ENCODE assay signal across 15 mouse cellular contexts in the genomic region with DNA sequence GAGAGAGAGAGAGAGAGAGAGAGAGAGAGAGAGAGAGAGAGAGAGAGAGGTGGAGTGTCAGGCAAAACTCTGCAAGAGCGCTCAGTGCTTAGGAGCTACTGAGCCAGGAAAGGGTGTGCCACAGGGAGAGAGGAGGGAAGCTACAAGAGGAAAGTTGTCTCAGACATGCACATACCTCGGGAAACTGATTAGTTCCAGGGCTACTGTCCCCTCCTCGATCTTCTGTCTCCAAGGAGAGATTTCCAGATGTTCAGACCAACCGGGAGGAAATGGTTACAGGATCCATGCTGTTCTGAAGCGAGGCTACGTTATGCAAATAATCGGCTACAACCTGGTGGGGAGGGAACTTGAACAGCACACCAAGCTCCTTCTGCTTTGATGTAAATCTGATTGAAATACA.
DNase-seq lines count a peak whose midpoint lies in the region; ATAC-seq lines count a peak whose summit lies in the region.
"Had no signal": no experiment of that assay in that cellular context is flagged by ENCODE, and none has a peak within 500 bp of the region (broad histone marks: within the 10 kb centered on the region; RNA-seq: fewer than 3 reads in every experiment).

No protein-coding gene starts in this region.

- H3K27me3 ChIP-seq in limb, embryonic 11.5 days (ENCODE audit: control insufficient read depth, insufficient read depth, low read length): no peaks in the 10 kb centered on the region
- H3K27me3 ChIP-seq in limb, embryonic 10.5 days (ENCODE audit: low read depth, poor library complexity, severe bottlenecking): no peaks in the 10 kb centered on the region
- peaks cover 4% of the 10 kb centered on the region; the same call in 1 of the 2 replicates for H3K27me3 ChIP-seq in embryonic facial prominence, embryonic 10.5 days (replicated peaks; ENCODE audit: low read depth, poor library complexity, severe bottlenecking)
- no peaks in the 10 kb centered on the region for H3K27me3 ChIP-seq in liver, embryonic 13.5 days
- H3K27me3 ChIP-seq: kidney, embryonic 15.5 days had no signal

- no peak overlapping the region for H3K9ac ChIP-seq in limb, embryonic 11.5 days (ENCODE audit: low read length)
- H3K9ac ChIP-seq in liver, embryonic 13.5 days: no peak overlapping the region
- H3K9ac ChIP-seq: hindbrain, embryonic 14.5 days; kidney, embryonic 15.5 days had no signal

- no peak overlapping the region for H3K4me3 ChIP-seq in limb, embryonic 11.5 days (ENCODE audit: low read depth, low read length)
- no peak overlapping the region for H3K4me3 ChIP-seq in limb, embryonic 10.5 days
- no peak overlapping the region for H3K4me3 ChIP-seq in embryonic facial prominence, embryonic 10.5 days
- H3K4me3 ChIP-seq in liver, embryonic 13.5 days (replicated peaks): no peak overlapping the region
- H3K4me3 ChIP-seq: heart, adult 2 months; kidney, embryonic 15.5 days had no signal

- no peaks in the 10 kb centered on the region for H3K4me1 ChIP-seq in limb, embryonic 11.5 days (ENCODE audit: control insufficient read depth, insufficient read depth, low read length)
- peaks cover 18% of the 10 kb centered on the region for H3K4me1 ChIP-seq in limb, embryonic 10.5 days
- H3K4me1 ChIP-seq in embryonic facial prominence, embryonic 10.5 days: peaks cover 26% of the 10 kb centered on the region
- H3K4me1 ChIP-seq in liver, embryonic 13.5 days (replicated peaks): peaks cover 45% of the 10 kb centered on the region

- no peak overlapping the region for H3K27ac ChIP-seq in limb, embryonic 11.5 days (replicated peaks; ENCODE audit: low read depth, low read length)
- H3K27ac ChIP-seq in limb, embryonic 10.5 days: no peak overlapping the region
- 0 out of 2 replicates have a peak overlapping the region, but pooled peaks have one; percentile 25 for H3K27ac ChIP-seq in embryonic facial prominence, embryonic 10.5 days (replicated peaks)
- H3K27ac ChIP-seq in liver, embryonic 13.5 days: 0 out of 2 replicates have a peak overlapping the region, but pooled peaks have one; percentile 61
- H3K27ac ChIP-seq: heart, adult 2 months; hindbrain, embryonic 14.5 days; kidney, embryonic 15.5 days had no signal

- H3K9me3 ChIP-seq in limb, embryonic 11.5 days (ENCODE audit: control insufficient read depth, low read length): no peaks in the 10 kb centered on the region
- no peaks in the 10 kb centered on the region for H3K9me3 ChIP-seq in limb, embryonic 10.5 days (replicated peaks)
- no peaks in the 10 kb centered on the region for H3K9me3 ChIP-seq in embryonic facial prominence, embryonic 10.5 days
- no peaks in the 10 kb centered on the region for H3K9me3 ChIP-seq in liver, embryonic 13.5 days (replicated peaks)
- H3K9me3 ChIP-seq: kidney, embryonic 15.5 days had no signal

- H3K36me3 ChIP-seq in limb, embryonic 11.5 days (ENCODE audit: control insufficient read depth, insufficient read depth, low read length): no peaks in the 10 kb centered on the region
- no peaks in the 10 kb centered on the region for H3K36me3 ChIP-seq in limb, embryonic 10.5 days
- H3K36me3 ChIP-seq in embryonic facial prominence, embryonic 10.5 days (replicated peaks): no peaks in the 10 kb centered on the region
- H3K36me3 ChIP-seq in liver, embryonic 13.5 days: no peaks in the 10 kb centered on the region
- H3K36me3 ChIP-seq: kidney, embryonic 15.5 days had no signal

- H3K4me2 ChIP-seq in limb, embryonic 11.5 days (ENCODE audit: low read depth, severe bottlenecking): no peak overlapping the region
- no peak overlapping the region for H3K4me2 ChIP-seq in liver, embryonic 13.5 days
- H3K4me2 ChIP-seq: hindbrain, embryonic 14.5 days; kidney, embryonic 15.5 days had no signal

- ATAC-seq in limb, embryonic 11.5 days (ENCODE audit: insufficient number of reproducible peaks, low FRiP score, low TSS enrichment, low read depth): no peak
- peak; percentile 42 for ATAC-seq in liver, embryonic 13.5 days (ENCODE audit: low read depth)
- ATAC-seq in frontal cortex, adult (ENCODE audit: low TSS enrichment): no peak
- ATAC-seq: CD4-positive, CD25-positive, alpha-beta regulatory T cell, adult 4 months had no signal

- 20% methylated on average over 7 of the region's 7 CpGs for WGBS in limb, embryonic 11.5 days
- WGBS in limb, embryonic 10.5 days: 19% methylated on average over 7 of the region's 7 CpGs
- WGBS in embryonic facial prominence, embryonic 10.5 days: 17% methylated on average over 7 of the region's 7 CpGs
- WGBS in liver, embryonic 13.5 days (ENCODE audit: insufficient replicate concordance): 41% methylated on average over 7 of the region's 7 CpGs

- DNase-seq in limb, embryonic 11.5 days (ENCODE audit: low spot score): peak; percentile 24
- DNase-seq in limb, embryonic 10.5 days (ENCODE audit: low spot score): no peak
- DNase-seq in c-Kit-positive CD71-positive TER-119-positive erythroid progenitor cells, embryonic 14.5 days (ENCODE audit: low spot score): peak; percentile 4
- DNase-seq in embryonic facial prominence, embryonic 10.5 days (ENCODE audit: low spot score): peak; percentile 31
- DNase-seq in liver, embryonic 13.5 days: no peak
- no peak for DNase-seq in kidney, postnatal 36 days
- DNase-seq: cerebellum, adult 9-11 months; heart, adult 2 months; lung, postnatal 14 days; right cerebral cortex, postnatal 4 days; thymus, postnatal 36 days had no signal

Comparison
In these comparisons a context has a peak if more than half of its experiments do, and no peak if none do; other contexts are left out.
1. DNase-seq: peak in limb, embryonic 11.5 days (single experiment), c-Kit-positive CD71-positive TER-119-positive erythroid progenitor cells, embryonic 14.5 days (single experiment) and embryonic facial prominence, embryonic 10.5 days (single experiment); none in limb, embryonic 10.5 days (single experiment), liver, embryonic 13.5 days (single experiment) and kidney, postnatal 36 days (0 of 2).
2. H3K27ac ChIP-seq: peak in embryonic facial prominence, embryonic 10.5 days (single experiment) and liver, embryonic 13.5 days (single experiment); none in limb, embryonic 11.5 days (single experiment) and limb, embryonic 10.5 days (single experiment).